Mouse (Mus musculus) lung, embryonic 16.5 days (tissue): ENCODE data around the gene Slc17a5. TPM values are rescaled to one million over a fixed set of nuclear protein-coding genes. Genes with fewer than 3 reads are reported as not detected.
"Not testable (repeated sequence)": the region's sequence is repeated elsewhere in the genome, so short reads cannot be mapped to it uniquely, and the experiment has no call there.

Source experiments
- ATAC-seq: fragments of 200-750 bp; cut with Nextera tagmentation; 2 replicates; pipeline ENCODE4 v1.8.0; 2017; ENCODE audit warnings: low read depth, mild to moderate bottlenecking, moderate library complexity
- H3K27ac ChIP-seq: fragments of 300-500 bp; sonication (generic); 2 replicates; pipeline ENCODE4 v1.5.1; 2014; ENCODE audit warnings: mild to moderate bottlenecking, control low read depth, low read length
- H3K27me3 ChIP-seq: fragments of 300-500 bp; sonication (generic); 2 replicates; pipeline ENCODE4 v1.6.1; 2014; ENCODE audit warnings: low read depth, low read length, mixed read lengths; ENCODE audit not compliant: control insufficient read depth, insufficient read depth
- H3K36me3 ChIP-seq: fragments of 300-500 bp; sonication (generic); 2 replicates; pipeline ENCODE4 v1.6.1; 2014; ENCODE audit warnings: low read length; ENCODE audit not compliant: control insufficient read depth, insufficient read depth
- H3K4me1 ChIP-seq: fragments of 300-500 bp; sonication (generic); replicated peaks from 2 replicates; pipeline ENCODE4 v1.6.1; 2014; ENCODE audit warnings: low read length, mixed read lengths; ENCODE audit not compliant: control insufficient read depth, insufficient read depth
- H3K4me2 ChIP-seq: fragments of 300-500 bp; sonication (generic); 2 replicates; pipeline ENCODE4 v1.6.1; 2014; ENCODE audit warnings: low read depth, low read length, control low read depth
- H3K4me3 ChIP-seq: fragments of 300-500 bp; sonication (generic); 2 replicates; pipeline ENCODE4 v1.5.1; 2014; ENCODE audit warnings: mild to moderate bottlenecking, low read length, control low read depth
- H3K9ac ChIP-seq: fragments of 300-500 bp; sonication (generic); 2 replicates; pipeline ENCODE4 v1.6.1; 2014; ENCODE audit warnings: low read length, control low read depth
- H3K9me3 ChIP-seq: fragments of 300-500 bp; sonication (generic); 2 replicates; pipeline ENCODE4 v1.6.1; 2016; ENCODE audit warnings: low read length; ENCODE audit not compliant: control insufficient read depth
- WGBS: fragments of 180-500 bp; shearing (Covaris S2); extraction: QIAGEN DNeasy Blood & Tissue Kit; methylation state at CpG from one replicate; pipeline ENCODE4 v1.1.7; 2014; 5-methylcytosine and 5-hydroxymethylcytosine counted together
- polyA plus RNA-seq: library from polyadenylated mRNA; unstranded; fragments of >200 nt; fragmentation: Nextera tagmentation; extraction: Ambion mirVana; gene quantifications from 2 replicates; pipeline ENCODE4 v1.2.1, GENCODE M21; 2015

Slc17a5 gene
- polyA plus RNA-seq, 1 experiment from 2014 or later: 16.2 TPM

DNA sequence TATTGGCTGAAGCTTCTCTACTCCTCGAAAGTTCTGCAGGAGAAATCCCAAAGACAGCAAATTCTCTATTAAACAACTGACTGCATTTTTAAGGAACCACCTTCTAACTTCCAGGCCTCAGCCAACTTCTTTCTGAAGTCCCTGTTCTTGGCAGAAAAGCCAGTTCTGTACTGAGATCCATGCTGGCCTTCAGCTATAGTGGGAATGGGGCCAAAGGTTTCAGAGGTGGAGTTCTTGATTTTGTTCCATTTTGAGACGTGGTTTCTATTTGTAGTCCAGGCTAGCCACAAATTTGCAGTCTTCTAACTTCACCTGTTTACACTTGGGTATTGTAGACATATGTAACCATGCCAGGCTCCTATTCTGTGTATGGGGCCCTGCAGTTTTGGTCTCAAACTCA, 61.6 kb downstream of the Slc17a5 start:
- Histone ChIP-seq H3K4me1 (no peaks in the 10 kb centered on the region), H3K36me3 (no peaks in the 10 kb centered on the region), H3K9me3 (no peaks in the 10 kb centered on the region), H3K27ac (no peak overlapping the region), H3K4me2 (no peak overlapping the region), H3K9ac (no peak overlapping the region), H3K4me3 (no peak overlapping the region), H3K27me3 (no peaks in the 10 kb centered on the region)
- no peak for ATAC-seq
- WGBS: 73% methylated on average over 2 of the region's 2 CpGs

- WGBS: 85% methylated on average over 17 of the region's 17 CpGs
- H3K4me1 ChIP-seq: no peaks in the 10 kb centered on the region
- H3K4me3 ChIP-seq: no peak overlapping the region
- no peaks in the 10 kb centered on the region for H3K36me3 ChIP-seq
- no peak overlapping the region for H3K27ac ChIP-seq
- H3K27me3 ChIP-seq: no peaks in the 10 kb centered on the region
- no peak overlapping the region for H3K9ac ChIP-seq
- H3K4me2 ChIP-seq: no peak overlapping the region
- no peak for ATAC-seq
- no peaks in the 10 kb centered on the region for H3K9me3 ChIP-seq
Observed at GRCm38 (mm10) chr9:78525451-78526135, 62.2 kb downstream of the Slc17a5 start.

- ATAC-seq: no peak
- H3K4me3 ChIP-seq: peak overlapping the region; percentile 50
- no peaks in the 10 kb centered on the region for H3K36me3 ChIP-seq
- H3K27ac ChIP-seq: no peak overlapping the region
- 20% methylated on average over 14 of the region's 14 CpGs for WGBS
- peak overlapping the region; percentile 88 for H3K4me2 ChIP-seq
- H3K4me1 ChIP-seq: peaks cover 6% of the 10 kb centered on the region
- no peaks in the 10 kb centered on the region for H3K27me3 ChIP-seq
- H3K9ac ChIP-seq: peak overlapping the region; percentile 44; the same call in 1 of the 2 replicates
- no peaks in the 10 kb centered on the region for H3K9me3 ChIP-seq
Observed at GRCm38 (mm10) chr9:78521689-78522088, 66.2 kb downstream of the Slc17a5 start.

- ATAC-seq: peak; percentile 58
- peak overlapping the region; percentile 50 for H3K4me3 ChIP-seq
- H3K27me3 ChIP-seq: no peaks in the 10 kb centered on the region
- no peaks in the 10 kb centered on the region for H3K36me3 ChIP-seq
- H3K27ac ChIP-seq: peak overlapping the region; percentile 56
- H3K4me2 ChIP-seq: peak overlapping the region; percentile 88
- H3K9me3 ChIP-seq: no peaks in the 10 kb centered on the region
- 3% methylated on average over 40 of the region's 40 CpGs for WGBS
- peaks cover 6% of the 10 kb centered on the region for H3K4me1 ChIP-seq
- H3K9ac ChIP-seq: peak overlapping the region; percentile 44
Observed at GRCm38 (mm10) chr9:78520780-78521601, 66.8 kb downstream of the Slc17a5 start.

DNA sequence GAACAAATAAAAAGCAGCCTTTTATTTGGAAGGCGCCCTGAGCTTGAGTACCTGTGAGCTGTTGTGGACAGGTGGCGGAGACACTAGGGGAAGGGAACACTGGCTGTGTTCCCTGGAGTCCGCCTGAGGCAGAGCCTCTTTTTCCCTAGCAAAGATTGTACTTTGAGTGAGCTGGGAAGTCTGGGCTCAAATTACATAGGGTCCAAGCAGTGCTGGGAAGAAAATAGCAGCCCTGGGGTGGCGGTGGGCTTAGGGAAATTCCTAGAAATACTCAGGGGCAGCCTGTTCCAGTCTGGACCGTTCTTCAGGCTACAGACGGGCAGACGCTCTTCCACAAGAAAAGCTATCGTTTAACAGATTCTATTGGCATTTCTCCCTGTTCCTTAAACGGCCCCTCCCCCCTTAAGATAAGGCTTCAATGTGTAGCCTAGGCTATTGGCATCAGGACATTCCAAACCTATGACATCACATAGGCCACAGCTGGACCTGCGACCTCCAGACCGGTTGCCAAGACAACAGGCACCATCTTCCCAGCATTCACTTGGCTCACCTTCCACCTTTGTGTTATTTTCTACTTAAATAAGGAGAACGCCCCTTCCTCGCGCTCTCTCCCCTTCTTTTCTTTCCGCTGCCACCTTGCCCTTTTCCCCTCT, 67.6 kb downstream of the Slc17a5 start:
- Histone ChIP-seq H3K4me3 (peak overlapping the region; percentile 50), H3K4me1 (peaks cover 6% of the 10 kb centered on the region), H3K27ac (peak overlapping the region; percentile 56), H3K9ac (peak overlapping the region; percentile 44), H3K9me3 (no peaks in the 10 kb centered on the region), H3K36me3 (no peaks in the 10 kb centered on the region), H3K4me2 (peak overlapping the region; percentile 88), H3K27me3 (no peaks in the 10 kb centered on the region)
- peak; percentile 86 for ATAC-seq
- WGBS: 3% methylated on average over 15 of the region's 15 CpGs

DNA sequence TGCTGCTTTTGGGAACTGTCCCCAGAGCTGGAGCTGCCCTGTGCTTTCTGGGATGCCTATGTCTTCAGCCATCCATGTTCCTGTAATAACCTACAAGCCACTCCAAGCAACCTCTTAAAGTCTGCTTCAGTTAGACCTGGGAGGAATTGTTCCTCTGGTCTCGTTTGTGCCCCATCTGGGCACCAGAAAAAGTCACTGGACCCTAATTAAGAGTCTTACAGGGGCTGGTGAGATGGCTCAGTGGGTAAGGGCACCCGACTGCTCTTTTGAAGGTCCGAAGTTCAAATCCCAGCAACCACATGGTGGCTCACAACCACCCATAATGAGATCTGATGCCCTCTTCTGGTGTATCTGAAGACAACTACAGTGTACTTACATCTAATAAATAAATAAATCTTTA, 70.6 kb downstream of the Slc17a5 start:
- H3K4me1 ChIP-seq, H3K9ac ChIP-seq, ATAC-seq, H3K36me3 ChIP-seq, H3K9me3 ChIP-seq, H3K27me3 ChIP-seq, H3K4me3 ChIP-seq, H3K4me2 ChIP-seq, H3K27ac ChIP-seq: not testable (repeated sequence)
- WGBS: 65% methylated on average over 3 of the region's 3 CpGs

DNA sequence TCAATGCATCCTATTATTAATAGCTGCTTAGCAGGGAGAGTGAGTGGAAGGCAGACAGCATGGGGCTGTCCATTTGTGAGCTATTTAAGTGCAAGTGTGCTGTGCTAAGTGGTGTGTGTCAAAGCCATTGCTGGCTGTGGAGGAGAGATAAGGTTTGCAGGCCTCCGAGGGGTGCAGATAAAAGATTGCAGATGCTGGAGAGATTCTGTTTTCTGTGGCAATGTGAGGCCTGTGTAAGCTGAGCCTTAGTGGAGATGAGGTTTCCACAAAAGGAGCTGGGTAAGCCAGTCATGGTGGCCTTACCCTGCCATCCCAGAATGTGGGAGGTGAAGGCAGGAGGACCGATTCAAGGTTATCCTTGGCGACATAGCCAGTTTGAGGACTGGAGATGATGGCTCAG, 71.7 kb downstream of the Slc17a5 start:
- Histone ChIP-seq H3K9me3 (no peaks in the 10 kb centered on the region), H3K36me3 (no peaks in the 10 kb centered on the region), H3K4me2 (no peak overlapping the region), H3K9ac (no peak overlapping the region), H3K4me1 (peaks cover 6% of the 10 kb centered on the region), H3K27me3 (no peaks in the 10 kb centered on the region), H3K27ac (no peak overlapping the region), H3K4me3 (no peak overlapping the region)
- no peak for ATAC-seq
- WGBS: 41% methylated on average over 3 of the region's 3 CpGs

- Histone ChIP-seq H3K4me3 (no peak overlapping the region), H3K27me3 (no peaks in the 10 kb centered on the region), H3K27ac (no peak overlapping the region), H3K36me3 (no peaks in the 10 kb centered on the region), H3K9ac (no peak overlapping the region), H3K4me2 (no peak overlapping the region), H3K9me3 (no peaks in the 10 kb centered on the region), H3K4me1 (no peaks in the 10 kb centered on the region; the same call in 1 of the 2 replicates)
- ATAC-seq: no peak
- WGBS: 72% methylated on average over 4 of the region's 4 CpGs
Observed at GRCm38 (mm10) chr9:78514681-78515080, 73.2 kb downstream of the Slc17a5 start.
